Mouse (Mus musculus): Measurements from ENCODE around the gene Nrp2.

Gene Nrp2

DNA sequence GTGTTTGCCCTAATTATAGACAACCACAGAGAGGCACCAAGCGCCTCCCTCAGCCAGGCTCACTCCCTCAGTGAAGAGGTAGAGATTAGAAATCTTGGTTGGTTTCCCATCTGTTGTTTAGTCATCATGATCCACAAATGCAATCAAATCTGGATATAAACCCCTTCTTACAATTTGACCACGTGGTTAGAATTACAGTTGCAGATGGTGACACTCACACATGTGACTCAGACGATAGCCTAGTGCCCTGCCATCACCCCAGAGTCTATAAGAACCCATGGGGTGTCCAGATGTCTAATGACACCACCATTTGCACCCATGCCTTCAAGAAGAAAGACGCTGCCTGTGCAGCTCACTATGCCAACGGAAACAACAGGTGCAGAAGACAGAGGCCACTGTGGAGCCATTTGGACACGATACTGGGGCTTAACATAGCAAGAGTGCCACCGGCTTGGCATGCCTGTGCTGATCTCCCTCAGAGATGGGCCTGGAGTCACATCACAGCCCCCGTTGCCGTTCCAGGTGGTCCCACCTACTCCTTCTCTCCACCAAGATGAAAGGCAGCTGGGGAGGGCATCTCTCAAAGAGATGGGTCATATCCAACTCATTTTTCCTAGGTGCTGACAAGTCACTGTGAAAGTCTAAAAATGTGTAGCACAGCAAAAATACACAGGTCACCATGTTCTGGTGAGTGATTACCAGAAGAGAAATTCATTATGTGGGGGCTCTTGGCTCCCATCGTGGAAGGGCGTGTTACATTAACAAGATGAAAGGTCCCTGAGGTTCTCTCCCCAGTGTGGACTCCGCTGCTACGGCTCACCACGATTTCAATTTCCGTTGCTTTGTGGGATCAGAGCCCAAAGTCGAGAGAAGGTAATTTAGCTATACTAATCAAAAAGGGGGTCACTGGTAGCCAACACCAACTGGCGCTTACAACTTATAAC, 123.0 kb downstream of the Nrp2 start:
- DNase-seq, result peak; percentile 36 to 64

GRCm38 (mm10) chr1:62827316-62827715, 124.2 kb downstream of the Nrp2 start:
- DNase-seq, result peak; percentile 86 to 88

- peak; percentile 62 to 65 for DNase-seq
Observed at GRCm38 (mm10) chr1:62828156-62828555, 125.1 kb downstream of the Nrp2 start.

DNA sequence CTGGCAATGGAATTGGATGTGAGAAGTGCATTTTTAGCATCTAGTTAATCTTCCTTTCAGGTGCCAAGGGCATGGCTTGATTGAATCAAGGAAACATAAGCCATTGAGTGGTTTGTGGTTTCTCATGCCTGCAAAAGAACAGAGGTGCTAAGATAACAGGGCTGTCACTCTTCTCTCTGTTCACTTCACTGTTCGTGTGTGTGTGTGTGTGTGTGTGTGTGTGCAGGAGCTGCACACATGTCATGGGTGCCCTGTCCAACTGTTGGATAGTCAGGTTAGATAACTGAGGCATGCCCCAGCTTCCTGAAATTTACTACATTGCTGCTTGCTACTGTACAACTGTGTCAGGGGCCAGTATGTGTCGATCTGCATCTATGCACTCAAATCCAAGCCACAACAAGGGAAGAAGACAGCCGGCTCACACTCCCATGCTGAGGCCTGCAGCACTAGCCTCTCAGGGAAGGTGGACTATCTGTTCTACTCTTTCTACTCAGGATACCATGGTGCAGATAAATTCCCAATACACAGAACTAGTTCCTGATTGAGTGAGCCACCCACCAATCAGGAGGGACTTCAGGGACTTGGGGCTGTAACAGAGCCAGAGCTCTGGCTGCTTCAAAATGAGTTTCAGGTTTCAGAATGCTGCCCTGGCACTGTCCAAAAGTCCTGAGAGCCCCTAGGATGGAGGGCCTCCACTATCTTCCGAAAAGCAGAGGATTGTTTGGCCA, 126.8 kb downstream of the Nrp2 start:
- no peak for DNase-seq

GRCm38 (mm10) chr1:62830418-62830769, 127.3 kb downstream of the Nrp2 start:
- no peak for DNase-seq

DNA sequence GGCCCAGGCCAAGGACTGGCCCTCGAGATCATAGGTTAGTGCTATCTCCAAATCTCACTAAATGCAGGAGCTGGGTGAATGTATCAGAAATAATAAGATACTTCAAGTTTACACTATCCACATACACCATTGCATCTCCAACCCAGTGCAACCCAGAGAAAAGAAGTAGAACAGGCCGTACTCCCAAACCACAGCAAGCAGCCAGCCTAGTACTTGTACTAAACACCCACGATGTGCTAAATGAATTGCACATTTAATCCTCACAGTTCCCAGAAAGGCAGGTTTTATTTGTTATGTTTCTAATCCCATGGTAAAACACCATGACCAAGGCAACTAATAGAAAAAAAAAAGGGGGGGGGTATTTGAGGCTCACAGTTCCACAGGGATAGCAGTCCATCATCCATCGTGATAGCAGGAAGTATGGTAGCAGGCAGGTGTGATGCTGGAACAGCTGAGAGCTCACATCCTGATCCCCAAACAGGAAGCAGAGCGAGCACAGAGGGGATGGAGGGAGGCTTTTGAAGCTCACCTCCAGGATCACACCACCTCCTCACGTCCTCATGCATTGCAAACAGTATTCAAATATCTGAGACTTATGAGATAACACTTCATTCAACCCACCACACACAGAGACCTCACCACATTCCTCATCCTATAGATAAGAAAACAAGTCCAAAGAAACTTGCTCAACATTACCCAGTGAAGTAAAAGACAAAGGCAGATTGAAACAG, 128.8 kb downstream of the Nrp2 start:
- no peak for DNase-seq

DNA sequence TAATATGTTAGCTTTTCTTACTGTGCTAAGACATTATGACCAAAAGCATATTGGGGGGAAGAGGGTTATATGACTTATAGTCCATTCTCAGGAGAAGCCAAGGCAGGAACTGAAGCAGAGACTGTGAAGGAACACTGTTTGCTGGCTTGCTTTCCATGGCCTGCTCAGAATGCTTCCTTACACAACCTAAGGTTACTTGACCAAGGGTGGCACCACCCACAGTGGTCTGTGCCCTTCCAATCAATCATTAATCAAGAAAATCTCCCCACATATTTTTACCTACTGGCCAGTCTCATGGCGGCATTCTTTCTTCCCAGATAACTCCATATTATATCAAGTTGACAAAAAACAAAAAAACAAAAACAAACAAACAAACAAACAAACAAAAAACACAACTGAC, 130.3 kb downstream of the Nrp2 start:
- peak in 1 of 2 experiments; percentile 58 for DNase-seq

- no peak for DNase-seq
Observed at GRCm38 (mm10) chr1:62834443-62835185, 131.5 kb downstream of the Nrp2 start.

- no peak for DNase-seq
Observed at GRCm38 (mm10) chr1:62838083-62838482, 135.0 kb downstream of the Nrp2 start.

DNA sequence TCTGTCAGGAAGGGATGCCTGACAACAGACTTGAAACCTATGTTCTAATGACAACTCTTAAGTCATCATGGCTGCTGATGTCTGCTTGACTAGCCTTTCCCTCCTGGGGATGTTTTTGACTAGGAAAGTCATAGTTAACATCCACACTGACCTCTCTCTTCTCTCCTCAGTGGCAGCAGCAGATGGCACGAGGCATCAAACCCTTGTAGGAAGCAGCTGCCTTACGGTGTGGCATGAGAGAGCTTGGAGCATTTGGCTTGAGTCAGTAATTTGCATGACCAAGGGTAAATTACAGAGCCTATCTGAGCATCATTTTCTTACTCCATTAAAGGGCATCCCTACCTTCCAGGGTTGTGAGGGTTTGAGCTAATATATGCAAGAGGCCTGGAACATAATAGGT, 135.5 kb downstream of the Nrp2 start:
- DNase-seq, result no peak

GRCm38 (mm10) chr1:62843215-62843614, 140.1 kb downstream of the Nrp2 start:
- no peak for DNase-seq

DNA sequence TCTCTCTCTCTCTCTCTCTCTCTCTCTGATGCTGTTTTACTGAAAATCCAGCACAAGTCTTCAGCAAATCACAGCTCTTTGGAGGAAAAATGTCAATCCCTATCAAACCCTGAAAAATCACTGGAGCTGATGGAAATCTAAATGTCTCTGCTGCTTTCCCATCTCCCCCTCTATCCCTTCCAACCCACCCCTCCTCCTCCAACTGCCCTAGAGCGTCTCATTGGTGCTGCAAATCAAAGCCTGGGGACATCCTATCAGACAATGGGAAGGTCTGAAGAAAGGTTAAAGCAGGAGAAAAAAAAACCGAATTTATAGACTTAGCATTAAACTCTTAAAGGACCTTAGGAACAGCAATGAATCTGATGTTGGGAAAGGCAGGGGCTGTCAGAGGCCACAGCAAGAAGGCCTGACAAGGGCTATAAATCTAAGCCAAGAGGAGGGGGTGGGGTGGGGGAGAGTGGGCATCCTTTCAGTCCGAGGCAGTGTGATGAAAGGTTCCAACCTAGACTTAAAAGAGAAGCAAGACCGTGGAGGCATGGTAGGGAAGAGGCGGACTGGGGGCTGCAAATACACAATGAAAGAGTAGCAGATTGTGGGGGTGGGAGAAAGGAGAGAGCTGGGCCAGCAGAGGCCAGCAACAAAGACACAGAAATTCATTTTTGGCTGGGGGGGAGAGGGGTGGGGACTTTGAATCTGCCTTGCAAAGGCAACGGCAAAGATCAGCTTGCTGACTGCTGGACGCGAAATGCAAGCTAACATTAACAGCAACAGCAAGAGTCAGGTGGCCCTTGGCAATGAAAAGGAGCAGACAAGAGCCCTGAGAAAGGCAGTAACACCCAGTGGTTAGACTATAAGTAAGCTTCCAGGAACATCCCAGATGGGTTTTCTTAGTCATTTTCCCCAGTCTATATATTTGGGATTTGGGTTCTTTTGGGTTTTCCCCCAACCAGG, 148.2 kb downstream of the Nrp2 start:
- DNase-seq, result no peak

DNA sequence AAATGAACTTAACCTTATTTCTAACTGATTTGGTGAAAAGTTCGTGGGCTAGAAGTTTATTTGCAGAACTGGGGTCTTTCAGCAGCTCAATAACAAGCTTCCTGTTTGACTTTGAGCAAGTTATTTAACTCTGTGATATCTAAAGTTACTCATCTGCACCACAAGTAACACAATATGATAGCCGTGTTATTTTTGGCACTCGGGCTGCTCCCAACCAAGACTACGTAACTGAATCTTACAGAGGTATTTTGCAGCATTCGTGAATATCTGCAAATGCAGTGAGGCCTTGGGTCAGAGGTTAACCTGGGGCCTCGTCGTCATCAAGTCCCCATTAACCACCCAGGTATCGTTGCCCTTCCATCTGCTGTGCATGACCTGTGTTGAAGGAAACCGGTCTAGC, 150.3 kb downstream of the Nrp2 start:
- no peak for DNase-seq

GRCm38 (mm10) chr1:62853996-62854395, 150.9 kb downstream of the Nrp2 start:
- DNase-seq, result no peak

DNA sequence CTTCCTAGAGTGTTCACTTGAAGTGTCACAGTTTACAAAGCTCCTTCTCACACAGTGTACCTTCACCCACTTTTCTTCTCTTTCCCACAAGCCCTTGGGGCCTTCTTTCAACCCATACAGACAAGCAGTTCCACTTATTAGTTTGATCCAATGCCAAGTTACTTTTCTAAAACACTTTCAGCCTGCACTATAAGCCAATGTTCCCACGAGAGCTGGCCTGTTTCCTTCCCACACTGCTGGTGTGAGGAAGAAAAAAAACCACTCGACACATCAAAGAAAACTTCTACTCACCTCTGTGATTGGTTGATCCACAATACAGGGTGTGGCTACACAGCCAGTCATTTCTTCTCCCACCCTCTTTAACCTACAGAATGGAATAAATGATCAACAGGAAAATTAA, 156.0 kb downstream of the Nrp2 start:
- DNase-seq, result no peak

- no peak for DNase-seq
Observed at GRCm38 (mm10) chr1:62859556-62860300, 156.6 kb downstream of the Nrp2 start.

DNA sequence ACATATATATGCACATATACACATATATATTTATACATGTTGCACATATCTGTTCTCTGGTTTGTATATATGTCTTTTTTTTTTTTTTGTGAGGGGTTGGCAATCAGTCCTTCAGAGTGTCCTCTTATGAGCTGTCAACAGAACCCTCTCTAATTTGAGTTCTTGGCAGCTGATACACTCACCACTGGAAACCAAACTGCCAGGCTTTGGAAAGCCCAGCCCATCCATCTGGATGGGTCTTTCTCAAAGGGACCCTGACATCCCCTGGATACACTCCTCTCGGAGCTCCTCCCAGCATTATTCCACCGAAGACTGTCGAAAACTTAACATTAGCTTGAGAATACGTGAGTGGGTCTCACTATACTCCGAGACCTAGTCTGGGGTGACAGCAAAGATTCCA, 157.2 kb downstream of the Nrp2 start:
- no peak for DNase-seq

DNA sequence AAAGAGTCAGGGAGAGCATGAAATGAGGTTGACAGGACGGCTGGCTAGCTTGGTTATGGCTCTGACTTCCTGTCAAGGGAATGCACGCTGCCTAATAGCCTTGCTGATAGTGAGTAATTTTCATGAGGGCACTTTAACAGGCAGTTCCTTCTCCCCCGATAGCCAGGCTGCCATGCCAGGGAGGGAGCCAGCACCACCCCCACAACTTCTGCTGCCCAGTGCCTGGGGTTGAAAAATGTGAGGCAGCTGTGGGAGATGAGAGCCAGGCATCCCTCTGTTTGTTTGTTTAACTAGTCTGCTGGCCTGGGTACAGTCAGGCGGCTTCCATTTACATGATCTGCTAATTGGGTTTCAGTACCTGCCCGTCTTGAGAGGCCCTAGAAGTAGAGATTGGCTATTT, 157.7 kb downstream of the Nrp2 start:
- DNase-seq, result no peak
